8 mouse cellular contexts compared by ENCODE assay signal in the genomic region with DNA sequence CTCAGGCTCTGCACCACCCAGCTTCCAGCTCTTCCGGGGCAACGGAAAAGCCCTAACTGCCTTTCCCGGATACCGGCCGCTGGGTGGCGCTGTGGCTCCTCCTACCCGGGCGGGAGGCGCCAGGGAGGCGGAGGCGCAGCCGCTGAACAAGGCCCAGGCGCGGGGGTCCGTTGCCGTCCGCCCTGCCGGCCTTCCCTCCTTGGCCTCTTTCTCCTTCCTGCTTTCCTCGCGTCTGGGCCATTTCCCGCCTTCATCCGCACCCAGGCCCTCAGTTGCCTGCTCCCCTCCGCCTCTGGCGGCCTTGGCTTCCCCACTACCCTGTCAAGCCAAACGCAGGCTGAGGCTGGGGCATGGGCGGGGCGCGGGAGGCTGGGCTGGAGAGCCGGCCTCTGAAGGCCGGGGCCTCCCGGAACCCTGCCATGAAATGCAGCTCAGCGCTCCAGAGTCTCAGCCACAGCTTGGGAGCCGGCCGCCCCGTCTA. TPM values are rescaled to one million over a fixed set of nuclear protein-coding genes. Genes with fewer than 3 reads are reported as not detected.
A peak's percentile ranks its signal among the peaks of the same experiment; 100 is the strongest.
DNase-seq lines count a peak whose midpoint lies in the region; ATAC-seq and TF ChIP-seq lines count a peak whose summit lies in the region.

No protein-coding gene starts in this region.

- ATAC-seq in forebrain, embryonic 13.5 days = peak; percentile 92
- peak; percentile 95 for ATAC-seq in lung, embryonic 14.5 days (ENCODE audit: insufficient read depth)

- no peaks in the 10 kb centered on the region for H3K36me3 ChIP-seq in E14TG2a.4 (ENCODE audit: insufficient read depth, low read length)
- H3K36me3 ChIP-seq in forebrain, embryonic 13.5 days (ENCODE audit: poor library complexity, severe bottlenecking) = no peaks in the 10 kb centered on the region
- no peaks in the 10 kb centered on the region for H3K36me3 ChIP-seq in lung, embryonic 14.5 days (ENCODE audit: insufficient read depth)

- no peaks in the 10 kb centered on the region for H3K9me3 ChIP-seq in E14TG2a.4 (ENCODE audit: low read length)
- no peaks in the 10 kb centered on the region for H3K9me3 ChIP-seq in forebrain, embryonic 13.5 days (replicated peaks)
- no peaks in the 10 kb centered on the region for H3K9me3 ChIP-seq in lung, embryonic 14.5 days (ENCODE audit: low read depth, low read length)

- no peak overlapping the region for H3K27ac ChIP-seq in forebrain, embryonic 13.5 days
- 0 out of 2 replicates have a peak overlapping the region, but pooled peaks have one; percentile 50 for H3K27ac ChIP-seq in lung, embryonic 14.5 days (ENCODE audit: low read depth)

- peak; percentile 71 for DNase-seq in brain, embryonic 14.5 days (ENCODE audit: low read depth)
- DNase-seq in heart, postnatal 14 days = peak; percentile 78 to 84
- peak; percentile 81 to 87 for DNase-seq in kidney, postnatal 4 days
- peak; percentile 84 for DNase-seq in lung, embryonic 14.5 days
- DNase-seq in ovary, adult 18-20 months (ENCODE audit: low spot score) = peak; percentile 63
- peak; percentile 9 to 23 for DNase-seq in thymus, postnatal 10 days (ENCODE audit: low spot score in 2 of 2)

- peak overlapping the region; percentile 69 for H3K4me3 ChIP-seq in E14TG2a.4 (replicated peaks; ENCODE audit: low read length)
- peak overlapping the region; percentile 37 for H3K4me3 ChIP-seq in forebrain, embryonic 13.5 days
- peak overlapping the region; percentile 28 for H3K4me3 ChIP-seq in lung, embryonic 14.5 days (ENCODE audit: low read depth, low read length)

- intact Hi-C loops in heart, postnatal 14 days (cut with DNase I) = loop anchor here (2.0 to 5.0 kb wide), 3 partner anchors 126 to 628 kb away; no protein-coding TSS in a partner anchor

- peak overlapping the region; percentile 58 for H3K9ac ChIP-seq in forebrain, embryonic 13.5 days
- peak overlapping the region; percentile 38 for H3K9ac ChIP-seq in lung, embryonic 14.5 days

- peaks cover 8% of the 10 kb centered on the region; the same call in 1 of the 2 replicates for H3K27me3 ChIP-seq in E14TG2a.4 (ENCODE audit: insufficient read depth, low read length)
- peaks cover 7% of the 10 kb centered on the region; the same call in 1 of the 2 replicates for H3K27me3 ChIP-seq in forebrain, embryonic 13.5 days
- H3K27me3 ChIP-seq in lung, embryonic 14.5 days (ENCODE audit: insufficient read depth, low read length) = no peaks in the 10 kb centered on the region

- H3K4me2 ChIP-seq in forebrain, embryonic 13.5 days = peak overlapping the region; percentile 53
- H3K4me2 ChIP-seq in lung, embryonic 14.5 days = peak overlapping the region; percentile 56

- TF ChIP-seq POLR2A in brain, embryonic 14.5 days (IDR thresholded peaks at IDR 0.05; ENCODE audit: borderline replicate concordance, extremely low read depth, insufficient read depth, insufficient read length, poor library complexity, severe bottlenecking) = 0 out of 2 replicates have a peak, but pooled peaks have one; percentile 23

- no peaks in the 10 kb centered on the region; the same call in 1 of the 2 replicates for H3K4me1 ChIP-seq in E14TG2a.4 (replicated peaks; ENCODE audit: low read depth, low read length)
- no peaks in the 10 kb centered on the region for H3K4me1 ChIP-seq in forebrain, embryonic 13.5 days
- no peaks in the 10 kb centered on the region for H3K4me1 ChIP-seq in lung, embryonic 14.5 days (ENCODE audit: insufficient read depth)

- 13% methylated on average over 22 of the region's 35 CpGs for WGBS in forebrain, embryonic 13.5 days
- WGBS in lung, embryonic 14.5 days = 8% methylated on average over 25 of the region's 35 CpGs

- TF ChIP-seq CTCF in E14TG2a.4 (conservative IDR thresholded peaks at IDR 0.05; ENCODE audit: low read length) = 0 out of 2 replicates have a peak, but pooled peaks have one; percentile 10
- peak; percentile 63; the same call in 1 of the 2 replicates for TF ChIP-seq CTCF in brain, embryonic 14.5 days (IDR thresholded peaks at IDR 0.05; ENCODE audit: borderline replicate concordance, extremely low read depth, insufficient read depth, insufficient read length)
- peak; percentile 71 for TF ChIP-seq CTCF in lung, embryonic 14.5 days (IDR thresholded peaks at IDR 0.05; ENCODE audit: low read depth)

RNA-seq across cellular contexts. Expression of gene Tmem28, which starts 32.5 kb away (rescaled TPM):
- 6.6 and 9.0 TPM in 2 replicates for polyA plus RNA-seq in brain, embryonic 14.5 days (2012; rRNA removed)
- 1.1 TPM in 2 replicates for polyA plus RNA-seq in forebrain, embryonic 13.5 days (2015; fragmentation: Nextera tagmentation; extraction: Ambion mirVana)
- total RNA-seq in heart, postnatal 14 days (2021) = not detected
- polyA plus RNA-seq in lung, embryonic 14.5 days (2014; fragmentation: Nextera tagmentation; extraction: Ambion mirVana) = 0.04 TPM in 1 of 2 replicates, not detected in the other

Comparison
In these comparisons a context has a peak if more than half of its experiments do, and no peak if none do; other contexts are left out.
1. CTCF ChIP-seq: peak in every context shown above with its lines; median percentile 71 in lung, embryonic 14.5 days; 63 in brain, embryonic 14.5 days; 10 in E14TG2a.4.
2. DNase-seq: peak in every context shown above with its lines; median percentile 84 in kidney, postnatal 4 days; 84 in lung, embryonic 14.5 days; 81 in heart, postnatal 14 days; 71 in brain, embryonic 14.5 days; 63 in ovary, adult 18-20 months; 16 in thymus, postnatal 10 days.